Mouse (Mus musculus) olfactory bulb, adult 2 months (tissue): Measurements from ENCODE around the gene Pdf. TPM values are rescaled to one million over a fixed set of nuclear protein-coding genes. Genes with fewer than 3 reads are reported as not detected.
"Not testable (repeated sequence)": the region's sequence is repeated elsewhere in the genome, so short reads cannot be mapped to it uniquely, and the experiment has no call there.

Experiments
- H3K27ac ChIP-seq: fragments of 200-500 bp; 2 replicates; pipeline ENCODE4 v1.5.1; 2012; ENCODE audit warnings: low read depth, low read length; ENCODE audit not compliant: insufficient read depth
- H3K4me1 ChIP-seq: fragments of 200-500 bp; 2 replicates; pipeline ENCODE4 v1.6.1; 2012; ENCODE audit warnings: low read length; ENCODE audit not compliant: control insufficient read depth, insufficient read depth
- H3K4me3 ChIP-seq: fragments of 200-500 bp; 2 replicates; pipeline ENCODE4 v1.5.1; 2012; ENCODE audit warnings: mild to moderate bottlenecking, low read depth, low read length, moderate library complexity; ENCODE audit not compliant: insufficient read depth
- CTCF ChIP-seq: fragments of 200-500 bp; IDR thresholded peaks from 2 replicates; pipeline ENCODE4 v1.5.1; 2012; ENCODE audit warnings: low read depth, mild to moderate bottlenecking, low read length, moderate library complexity; ENCODE audit not compliant: insufficient read depth
- POLR2A ChIP-seq: fragments of 200-500 bp; IDR thresholded peaks from 2 replicates; pipeline ENCODE4 v1.6.1; 2012; ENCODE audit warnings: mild to moderate bottlenecking, low read depth, low read length, moderate library complexity; ENCODE audit not compliant: insufficient read depth
- WGBS: fragments of 180-500 bp; shearing (Covaris S2); methylation state at CpG from one replicate; pipeline ENCODE4 v1.1.7; 2018; 5-methylcytosine and 5-hydroxymethylcytosine counted together
- polyA plus RNA-seq: library from polyadenylated mRNA; stranded (reverse); fragments of >200 nt; gene quantifications from 2 replicates; pipeline ENCODE4 v1.2.4, GENCODE M21; 2012; ENCODE audit warnings: low replicate concordance; ENCODE audit not compliant: missing spikeins, insufficient read depth, insufficient read length

The Pdf gene
- polyA plus RNA-seq, 1 experiment, result not detected

- TF ChIP-seq POLR2A (no peak), CTCF (no peak)
- Histone ChIP-seq H3K27ac (no peak overlapping the region), H3K4me1 (peaks cover 5% of the 10 kb centered on the region), H3K4me3 (no peak overlapping the region)
- WGBS, result 90% methylated on average over 6 of the region's 6 CpGs
Measured at GRCm38 (mm10) chr8:107045478-107045877, 2.9 kb downstream of the Pdf start.

GRCm38 (mm10) chr8:107040632-107041031, 7.8 kb downstream of the Pdf start:
- Histone ChIP-seq H3K4me3 (no peak overlapping the region), H3K27ac (no peak overlapping the region), H3K4me1 (peaks cover under 1% of the 10 kb centered on the region; the same call in 1 of the 2 replicates)
- 83% methylated on average over 7 of the region's 7 CpGs for WGBS
- no peak for TF ChIP-seq POLR2A
- TF ChIP-seq CTCF, result no peak

- peaks cover 9% of the 10 kb centered on the region for H3K4me1 ChIP-seq
- WGBS, result 64% methylated on average over 8 of the region's 8 CpGs
- TF ChIP-seq POLR2A (no peak), CTCF (no peak)
- H3K27ac ChIP-seq, result no peak overlapping the region
- no peak overlapping the region for H3K4me3 ChIP-seq
Measured at GRCm38 (mm10) chr8:107036626-107037025, 11.8 kb downstream of the Pdf start.

- no peak overlapping the region for H3K4me3 ChIP-seq
- H3K4me1 ChIP-seq, result peaks cover 9% of the 10 kb centered on the region
- 90% methylated on average over 3 of the region's 3 CpGs for WGBS
Measured at GRCm38 (mm10) chr8:107035641-107036040, 12.8 kb downstream of the Pdf start.

GRCm38 (mm10) chr8:107033609-107034008, 14.8 kb downstream of the Pdf start:
- not testable (repeated sequence) for H3K27ac ChIP-seq, H3K4me3 ChIP-seq, H3K4me1 ChIP-seq
- WGBS, result 97% methylated on average over 2 of the region's 2 CpGs

More at GRCm38 (mm10) chr8:107035641-107036040, 12.8 kb downstream of the Pdf start:
- H3K27ac ChIP-seq, result no peak overlapping the region
- TF ChIP-seq CTCF, result no peak
- TF ChIP-seq POLR2A, result no peak

GRCm38 (mm10) chr8:107031577-107032090, 16.8 kb downstream of the Pdf start:
- TF ChIP-seq CTCF, result no peak
- TF ChIP-seq POLR2A, result no peak
- H3K4me3 ChIP-seq, result peak overlapping the region; percentile 84
- H3K27ac ChIP-seq, result 0 out of 2 replicates have a peak overlapping the region, but pooled peaks have one; percentile 4
- WGBS, result under 1% methylated on average over 40 of the region's 40 CpGs
- peaks cover 9% of the 10 kb centered on the region for H3K4me1 ChIP-seq

GRCm38 (mm10) chr8:107030650-107031576, 17.5 kb downstream of the Pdf start, which contains the start of gene Vps4a:
TSS of gene Vps4a (plus strand) at chr8:107031222.
- 4% methylated on average over 66 of the region's 66 CpGs for WGBS
- Histone ChIP-seq H3K4me1 (peaks cover 9% of the 10 kb centered on the region), H3K4me3 (peak within 1 kb of the TSS; percentile 84), H3K27ac (0 out of 2 replicates have a peak within 1 kb of the TSS, but pooled peaks have one; percentile 4)
- peak; percentile 77 for TF ChIP-seq CTCF
- TF ChIP-seq POLR2A, result peak; percentile 74

- Histone ChIP-seq H3K4me3 (no peak overlapping the region), H3K4me1 (peaks cover 5% of the 10 kb centered on the region), H3K27ac (no peak overlapping the region)
- 73% methylated on average over 5 of the region's 5 CpGs for WGBS
- no peak for TF ChIP-seq POLR2A
- TF ChIP-seq CTCF, result no peak
Measured at GRCm38 (mm10) chr8:107030058-107030457, 18.4 kb downstream of the Pdf start.

- TF ChIP-seq CTCF, result no peak
- TF ChIP-seq POLR2A, result no peak
- no peak overlapping the region for H3K4me3 ChIP-seq
- 82% methylated on average over 3 of the region's 3 CpGs for WGBS
- no peak overlapping the region for H3K27ac ChIP-seq
- peaks cover 5% of the 10 kb centered on the region for H3K4me1 ChIP-seq
Measured at GRCm38 (mm10) chr8:107029310-107029709, 19.1 kb downstream of the Pdf start.
